Mouse (Mus musculus): Measurements from ENCODE around the gene Pspn.

Pspn gene

DNA sequence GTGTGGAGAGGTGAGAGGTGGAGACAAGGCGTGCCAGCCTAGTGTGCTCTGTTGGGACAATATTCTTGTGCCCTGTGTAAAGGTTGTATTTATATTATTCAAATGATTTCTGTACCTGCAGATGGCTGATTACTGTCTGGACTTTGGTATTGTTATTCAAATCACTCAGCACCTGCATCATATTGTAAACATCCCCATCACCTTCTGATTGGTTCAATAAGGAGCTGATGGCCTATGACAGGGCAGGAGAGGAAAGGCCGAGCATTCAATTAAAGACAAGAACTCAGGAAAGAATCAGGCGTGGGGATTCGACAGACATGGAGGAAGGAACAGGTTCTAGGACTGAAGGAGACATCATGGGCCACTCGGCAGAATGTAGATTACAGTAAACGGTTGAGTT, 36.2 kb downstream of the Pspn start:
- DNase-seq (ENCODE audit: extremely low spot score, low read depth, low spot score): no peak

DNA sequence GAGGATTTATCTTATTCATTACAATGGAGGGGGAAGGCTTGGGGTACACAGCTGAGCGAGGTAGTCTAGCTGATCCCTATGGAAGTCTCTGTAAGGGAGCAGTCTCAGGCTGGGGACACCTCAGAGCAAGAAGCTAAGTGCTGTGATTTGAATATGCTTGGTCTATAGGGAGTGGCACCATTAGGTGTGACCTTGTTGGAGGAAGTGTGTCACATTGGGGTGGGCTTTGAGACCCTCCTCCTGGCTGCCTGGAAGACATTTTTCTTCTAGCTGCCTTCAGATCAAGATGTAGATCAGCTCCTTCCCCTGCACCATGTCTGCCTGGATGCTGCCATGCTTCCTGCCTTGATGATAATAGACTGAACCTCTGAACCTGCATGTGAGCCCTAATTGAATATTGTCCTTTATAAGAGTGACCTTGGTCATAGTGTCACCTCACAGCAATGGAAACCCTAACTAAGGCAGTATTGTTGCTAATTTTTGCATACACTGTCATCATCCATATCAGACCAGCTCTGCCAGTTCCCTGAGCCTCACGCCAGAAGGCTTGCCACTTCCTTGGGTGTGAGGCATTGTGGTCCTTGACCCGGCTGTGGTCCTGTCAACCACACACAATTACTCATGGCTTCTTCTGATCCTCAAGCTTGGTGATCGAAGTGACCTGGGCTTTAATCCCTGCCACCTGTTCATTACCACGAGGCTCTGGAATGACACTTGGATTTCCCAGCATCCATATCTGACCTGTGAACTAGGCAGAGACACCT, 37.0 kb downstream of the Pspn start:
- DNase-seq (ENCODE audit: extremely low spot score, low read depth, low spot score): no peak

GRCm38 (mm10) chr17:56961880-56962279, 37.9 kb downstream of the Pspn start:
- no peak for DNase-seq (ENCODE audit: extremely low spot score, low read depth, low spot score)

DNA sequence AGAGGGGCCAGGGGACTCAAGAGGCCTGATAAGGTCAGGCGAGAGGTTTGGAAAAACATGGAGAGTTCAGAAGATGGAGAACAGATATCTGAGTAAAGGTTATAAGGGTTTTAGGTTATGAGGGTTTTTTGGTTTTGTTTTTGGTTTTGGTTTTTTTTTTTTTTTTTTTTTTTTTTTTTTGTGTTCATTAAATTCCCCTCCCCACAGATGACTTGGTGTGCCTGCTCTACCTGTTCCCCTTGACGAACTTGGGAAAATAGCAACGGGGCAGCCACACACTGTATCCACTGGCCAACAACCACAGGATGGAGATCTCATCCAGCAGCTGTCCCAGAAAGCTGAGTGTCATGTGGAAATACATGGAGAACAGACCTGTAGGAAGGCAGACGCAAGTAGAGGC, 41.2 kb downstream of the Pspn start:
- no peak for DNase-seq (ENCODE audit: extremely low spot score, low read depth, low spot score)

- DNase-seq (ENCODE audit: extremely low spot score, low read depth, low spot score): no peak
These were observed 41.9 kb downstream of the Pspn start for GRCm38 (mm10) chr17:56957763-56958429.

DNA sequence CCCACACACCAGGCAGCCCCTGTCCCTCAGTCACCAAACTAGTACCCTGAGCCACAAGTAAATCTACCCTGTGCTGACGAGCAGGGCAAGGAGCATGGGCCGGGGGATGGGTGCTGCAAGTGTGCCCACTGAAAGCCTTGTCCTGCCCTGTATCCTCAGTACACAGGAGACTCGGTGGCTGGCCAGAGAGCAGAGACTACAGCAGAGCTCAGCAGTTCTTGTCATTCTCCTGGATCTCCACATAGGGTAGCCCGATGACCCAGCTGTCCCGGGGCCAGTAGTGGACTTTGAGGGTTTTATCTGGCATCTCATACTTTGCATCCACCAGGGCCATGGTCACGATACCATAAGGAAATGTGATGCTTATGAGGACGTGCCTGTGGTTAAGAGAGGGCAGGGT, 44.9 kb downstream of the Pspn start:
- no peak for DNase-seq (ENCODE audit: extremely low spot score, low read depth, low spot score)

GRCm38 (mm10) chr17:56952639-56953038, 47.2 kb downstream of the Pspn start:
- no peak for DNase-seq (ENCODE audit: extremely low spot score, low read depth, low spot score)

DNA sequence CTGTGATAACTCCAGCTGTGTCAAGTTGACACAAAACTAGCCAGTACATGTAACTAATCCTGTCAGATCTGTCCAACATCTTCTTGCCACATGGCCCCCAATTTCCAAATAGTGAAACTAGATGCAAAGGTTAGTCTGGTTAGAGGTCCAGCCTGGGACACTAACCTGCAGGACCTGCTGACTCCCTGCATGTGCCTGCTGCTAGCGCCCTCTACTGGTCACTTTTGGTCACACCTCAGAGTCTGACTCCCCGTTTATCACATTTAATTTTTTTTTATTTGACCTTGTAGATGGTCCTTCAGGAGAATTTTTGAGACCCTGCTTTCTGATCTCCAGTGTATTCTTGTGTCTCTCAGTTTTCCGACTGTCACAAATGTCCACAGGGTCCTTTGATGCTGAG, 48.9 kb downstream of the Pspn start:
- peak; percentile 14 for DNase-seq (ENCODE audit: extremely low spot score, low read depth, low spot score)

All from hindlimb bud, embryonic 11.5 days (tissue).